Mouse (Mus musculus): ENCODE data around the gene Arih1.

DNA sequence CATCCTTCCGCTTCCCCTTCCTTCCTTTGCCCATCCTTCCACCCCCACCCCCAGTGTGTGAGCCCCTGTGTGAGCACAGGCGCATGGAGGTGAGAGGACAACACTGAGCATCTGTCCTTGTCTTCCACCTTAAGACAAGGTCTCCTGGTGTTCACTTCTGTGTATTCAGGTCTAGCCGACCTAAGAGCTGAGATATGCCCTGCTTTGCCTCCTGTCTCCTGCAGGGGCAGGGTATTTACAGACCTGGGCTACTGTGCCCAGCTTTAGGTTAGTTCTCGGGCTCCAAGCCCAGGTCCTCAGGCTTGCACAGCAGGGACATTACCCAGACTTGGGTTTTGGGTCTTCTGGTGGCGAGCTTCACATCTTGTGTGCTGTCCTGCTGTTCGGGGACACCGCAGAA is 30.7 kb upstream of the Arih1 start:
- TF ChIP-seq CTCF (IDR thresholded peaks at IDR 0.05; ENCODE audit: control insufficient read depth, insufficient read depth, low read length) = no peak
- no peak for TF ChIP-seq POLR2A (IDR thresholded peaks at IDR 0.05; ENCODE audit: borderline replicate concordance, control insufficient read depth, low read depth, low read length)

All from bone marrow, adult 2 months (tissue).